Mouse (Mus musculus): Measurements from ENCODE around the gene Olfr1420. TPM values are rescaled to one million over a fixed set of nuclear protein-coding genes. Genes with fewer than 3 reads are reported as not detected.
"Not testable (repeated sequence)": the region's sequence is repeated elsewhere in the genome, so short reads cannot be mapped to it uniquely, and the experiment has no call there.

The Olfr1420 gene
- total and polyA plus RNA-seq, 2 experiments from 2014 or later: 0.11 TPM; not detected in 1

GRCm38 (mm10) chr19:11912037-11912532 lies 25.7 kb downstream of the Olfr1420 start, which contains the start of gene Patl1:
Gene Patl1, plus strand, starts transcription at chr19:11912399.
- under 1% methylated on average over 50 of the region's 53 CpGs for WGBS
- Histone ChIP-seq H3K4me2 (ENCODE audit: low read depth, low read length) (peak within 1 kb of the TSS; percentile 81), H3K36me3 (replicated peaks; ENCODE audit: control insufficient read depth, insufficient read depth, low read length) (peaks cover 10% of the 10 kb centered on the region; the same call in 1 of the 2 replicates), H3K9ac (replicated peaks; ENCODE audit: low read depth, low read length) (peak within 1 kb of the TSS; percentile 89), H3K27me3 (ENCODE audit: control insufficient read depth, insufficient read depth, low read length) (no peaks in the 10 kb centered on the region), H3K9me3 (replicated peaks; ENCODE audit: control insufficient read depth, low read length) (no peaks in the 10 kb centered on the region), H3K4me1 (ENCODE audit: control insufficient read depth, insufficient read depth) (peaks cover 17% of the 10 kb centered on the region), H3K27ac (ENCODE audit: low read depth) (peak within 1 kb of the TSS; percentile 95), H3K4me3 (ENCODE audit: low read depth, low read length) (peak within 1 kb of the TSS; percentile 96)
- TF ChIP-seq EP300 (IDR thresholded peaks at IDR 0.05; ENCODE audit: low read depth) (peak; percentile 76; the same call in 1 of the 2 replicates), CTCF (IDR thresholded peaks at IDR 0.05; ENCODE audit: low read depth) (no peak)
- DNase-seq (ENCODE audit: low spot score) (peak; percentile 99), ATAC-seq (ENCODE audit: insufficient read depth, low read depth) (peak; percentile 96)

- DNase-seq (ENCODE audit: low spot score) (peak; percentile 63), ATAC-seq (ENCODE audit: insufficient read depth, low read depth) (peak; percentile 66)
- H3K4me3 ChIP-seq (ENCODE audit: low read depth, low read length): peak overlapping the region; percentile 96
- no peak for TF ChIP-seq CTCF (IDR thresholded peaks at IDR 0.05; ENCODE audit: low read depth)
- TF ChIP-seq EP300 (IDR thresholded peaks at IDR 0.05; ENCODE audit: low read depth): no peak
- H3K36me3 ChIP-seq (replicated peaks; ENCODE audit: control insufficient read depth, insufficient read depth, low read length): peaks cover 10% of the 10 kb centered on the region; the same call in 1 of the 2 replicates
- under 1% methylated on average over 50 of the region's 54 CpGs for WGBS
- peak overlapping the region; percentile 95 for H3K27ac ChIP-seq (ENCODE audit: low read depth)
- peak overlapping the region; percentile 89 for H3K9ac ChIP-seq (replicated peaks; ENCODE audit: low read depth, low read length)
- H3K4me1 ChIP-seq (ENCODE audit: control insufficient read depth, insufficient read depth): peaks cover 21% of the 10 kb centered on the region
- H3K27me3 ChIP-seq (ENCODE audit: control insufficient read depth, insufficient read depth, low read length): no peaks in the 10 kb centered on the region
- H3K9me3 ChIP-seq (replicated peaks; ENCODE audit: control insufficient read depth, low read length): no peaks in the 10 kb centered on the region
- peak overlapping the region; percentile 81 for H3K4me2 ChIP-seq (ENCODE audit: low read depth, low read length)
These were observed 26.3 kb downstream of the Olfr1420 start for GRCm38 (mm10) chr19:11912533-11913121.

GRCm38 (mm10) chr19:11915804-11916203 lies 29.4 kb downstream of the Olfr1420 start:
- Histone ChIP-seq H3K36me3 (replicated peaks; ENCODE audit: control insufficient read depth, insufficient read depth, low read length) (peaks cover 27% of the 10 kb centered on the region), H3K27ac (ENCODE audit: low read depth) (no peak overlapping the region), H3K9me3 (replicated peaks; ENCODE audit: control insufficient read depth, low read length) (no peaks in the 10 kb centered on the region), H3K27me3 (ENCODE audit: control insufficient read depth, insufficient read depth, low read length) (no peaks in the 10 kb centered on the region), H3K4me3 (ENCODE audit: low read depth, low read length) (no peak overlapping the region), H3K9ac (replicated peaks; ENCODE audit: low read depth, low read length) (no peak overlapping the region), H3K4me2 (ENCODE audit: low read depth, low read length) (no peak overlapping the region), H3K4me1 (ENCODE audit: control insufficient read depth, insufficient read depth) (peaks cover 21% of the 10 kb centered on the region)
- ATAC-seq (ENCODE audit: insufficient read depth, low read depth) (no peak), DNase-seq (ENCODE audit: low spot score) (peak; percentile 50)
- WGBS: 2% methylated on average over 2 of the region's 2 CpGs
- TF ChIP-seq CTCF (IDR thresholded peaks at IDR 0.05; ENCODE audit: low read depth): no peak
- no peak for TF ChIP-seq EP300 (IDR thresholded peaks at IDR 0.05; ENCODE audit: low read depth)

- Histone ChIP-seq H3K36me3 (replicated peaks; ENCODE audit: control insufficient read depth, insufficient read depth, low read length) (peaks cover 70% of the 10 kb centered on the region), H3K4me2 (ENCODE audit: low read depth, low read length) (no peak overlapping the region), H3K4me3 (ENCODE audit: low read depth, low read length) (no peak overlapping the region), H3K27me3 (ENCODE audit: control insufficient read depth, insufficient read depth, low read length) (no peaks in the 10 kb centered on the region), H3K9me3 (replicated peaks; ENCODE audit: control insufficient read depth, low read length) (no peaks in the 10 kb centered on the region), H3K27ac (ENCODE audit: low read depth) (no peak overlapping the region), H3K4me1 (ENCODE audit: control insufficient read depth, insufficient read depth) (peaks cover 5% of the 10 kb centered on the region; the same call in 1 of the 2 replicates), H3K9ac (replicated peaks; ENCODE audit: low read depth, low read length) (no peak overlapping the region)
- no peak for ATAC-seq (ENCODE audit: insufficient read depth, low read depth)
- TF ChIP-seq CTCF (IDR thresholded peaks at IDR 0.05; ENCODE audit: low read depth) (no peak), EP300 (IDR thresholded peaks at IDR 0.05; ENCODE audit: low read depth) (no peak)
- no peak for DNase-seq (ENCODE audit: low spot score)
- WGBS: 86% methylated on average over 1 of the region's 1 CpGs
These were observed 35.7 kb downstream of the Olfr1420 start for GRCm38 (mm10) chr19:11922068-11922467.

GRCm38 (mm10) chr19:11922515-11922914 lies 36.1 kb downstream of the Olfr1420 start:
- H3K4me1 ChIP-seq (ENCODE audit: control insufficient read depth, insufficient read depth); H3K27me3 ChIP-seq (ENCODE audit: control insufficient read depth, insufficient read depth, low read length); DNase-seq (ENCODE audit: low spot score); H3K9ac ChIP-seq (replicated peaks; ENCODE audit: low read depth, low read length); H3K9me3 ChIP-seq (replicated peaks; ENCODE audit: control insufficient read depth, low read length); H3K4me2 ChIP-seq (ENCODE audit: low read depth, low read length); H3K27ac ChIP-seq (ENCODE audit: low read depth); H3K4me3 ChIP-seq (ENCODE audit: low read depth, low read length); ATAC-seq (ENCODE audit: insufficient read depth, low read depth): not testable (repeated sequence)
- WGBS: 91% methylated on average over 2 of the region's 2 CpGs
- H3K36me3 ChIP-seq (replicated peaks; ENCODE audit: control insufficient read depth, insufficient read depth, low read length): peaks cover 73% of the 10 kb centered on the region

Measured in heart, postnatal 0 days (tissue).